Mouse (Mus musculus) lung, embryonic 14.5 days (tissue): ENCODE measurements around the gene Kmt2e. TPM values are rescaled to one million over a fixed set of nuclear protein-coding genes. Genes with fewer than 3 reads are reported as not detected.
A peak's percentile ranks its signal among the peaks of the same experiment; 100 is the strongest.

ENCODE experiments used
- ATAC-seq: fragments of 200-750 bp; cut with Nextera tagmentation; 2 replicates; pipeline ENCODE4 v1.8.0; 2017; ENCODE audit warnings: mild to moderate bottlenecking, moderate TSS enrichment, moderate library complexity; ENCODE audit not compliant: insufficient read depth
- DNase-seq: peaks from one replicate; pipeline ENCODE4 v3.0.0-alpha.2; 2015
- H3K27ac ChIP-seq: fragments of 300-500 bp; sonication (generic); 2 replicates; pipeline ENCODE4 v1.5.1; 2014; ENCODE audit warnings: low read depth, mild to moderate bottlenecking, moderate library complexity
- H3K27me3 ChIP-seq: fragments of 300-500 bp; sonication (generic); 2 replicates; pipeline ENCODE4 v1.6.1; 2014; ENCODE audit warnings: low read length, control low read depth; ENCODE audit not compliant: insufficient read depth
- H3K36me3 ChIP-seq: fragments of 300-500 bp; sonication (generic); 2 replicates; pipeline ENCODE4 v1.6.1; 2014; ENCODE audit warnings: control low read depth; ENCODE audit not compliant: insufficient read depth
- H3K4me1 ChIP-seq: fragments of 300-500 bp; sonication (generic); 2 replicates; pipeline ENCODE4 v1.6.1; 2014; ENCODE audit warnings: antibody characterized with exemption, control low read depth; ENCODE audit not compliant: insufficient read depth
- H3K4me2 ChIP-seq: fragments of 300-500 bp; sonication (generic); 2 replicates; pipeline ENCODE4 v1.6.1; 2014; ENCODE audit warnings: mild to moderate bottlenecking
- H3K4me3 ChIP-seq: fragments of 300-500 bp; sonication (generic); 2 replicates; pipeline ENCODE4 v1.5.1; 2014; ENCODE audit warnings: low read depth, low read length
- H3K9ac ChIP-seq: fragments of 300-500 bp; sonication (generic); 2 replicates; pipeline ENCODE4 v1.6.1; 2014
- H3K9me3 ChIP-seq: fragments of 300-500 bp; sonication (generic); 2 replicates; pipeline ENCODE4 v1.6.1; 2016; ENCODE audit warnings: low read depth, low read length, control low read depth
- CTCF ChIP-seq: IDR thresholded peaks from 2 replicates; pipeline ENCODE4 v1.5.1; 2016; ENCODE audit warnings: antibody characterized with exemption, low read depth
- WGBS: fragments of 180-500 bp; shearing (Covaris S2); extraction: QIAGEN DNeasy Blood & Tissue Kit; methylation state at CpG from one replicate; pipeline ENCODE4 v1.1.7; 2014; 5-methylcytosine and 5-hydroxymethylcytosine counted together
- polyA plus RNA-seq: library from polyadenylated mRNA; unstranded; fragments of >200 nt; fragmentation: Nextera tagmentation; extraction: Ambion mirVana; gene quantifications from 2 replicates; pipeline ENCODE4 v1.2.1, GENCODE M21; 2014

Kmt2e gene
- polyA plus RNA-seq, 1 experiment from 2014 or later = 72.8 TPM

GRCm38 (mm10) chr5:23414490-23415126 is 19.6 kb upstream of the Kmt2e start:
- DNase-seq (no peak), ATAC-seq (no peak)
- no peak overlapping the region for H3K4me3 ChIP-seq
- 54% methylated on average over 4 of the region's 4 CpGs for WGBS
- TF ChIP-seq CTCF = no peak
- no peak overlapping the region for H3K9ac ChIP-seq
- H3K4me2 ChIP-seq = no peak overlapping the region
- H3K36me3 ChIP-seq = peaks cover 27% of the 10 kb centered on the region
- H3K9me3 ChIP-seq = no peaks in the 10 kb centered on the region
- H3K4me1 ChIP-seq = peaks cover 5% of the 10 kb centered on the region
- no peak overlapping the region for H3K27ac ChIP-seq
- no peaks in the 10 kb centered on the region for H3K27me3 ChIP-seq

GRCm38 (mm10) chr5:23415571-23416285 is 18.5 kb upstream of the Kmt2e start:
- Histone ChIP-seq H3K4me2 (no peak overlapping the region), H3K9me3 (no peaks in the 10 kb centered on the region), H3K4me3 (no peak overlapping the region), H3K4me1 (peaks cover 10% of the 10 kb centered on the region), H3K9ac (no peak overlapping the region), H3K36me3 (peaks cover 16% of the 10 kb centered on the region), H3K27me3 (no peaks in the 10 kb centered on the region), H3K27ac (no peak overlapping the region)
- 24% methylated on average over 7 of the region's 7 CpGs for WGBS
- ATAC-seq = peak; percentile 29; the same call in 1 of the 2 replicates
- peak; percentile 94 for DNase-seq
- peak; percentile 74 for TF ChIP-seq CTCF

- Histone ChIP-seq H3K4me3 (no peak overlapping the region), H3K9ac (no peak overlapping the region), H3K27ac (no peak overlapping the region), H3K4me1 (peaks cover 10% of the 10 kb centered on the region), H3K9me3 (no peaks in the 10 kb centered on the region), H3K27me3 (no peaks in the 10 kb centered on the region), H3K36me3 (peaks cover 11% of the 10 kb centered on the region; the same call in 1 of the 2 replicates), H3K4me2 (no peak overlapping the region)
- 44% methylated on average over 6 of the region's 6 CpGs for WGBS
- DNase-seq (no peak), ATAC-seq (peak; percentile 15; the same call in 1 of the 2 replicates)
- TF ChIP-seq CTCF = no peak
Observed at GRCm38 (mm10) chr5:23416286-23416643, 18.0 kb upstream of the Kmt2e start.

- no peak for ATAC-seq
- peak overlapping the region; percentile 69 for H3K9ac ChIP-seq
- TF ChIP-seq CTCF = no peak
- H3K27me3 ChIP-seq = no peaks in the 10 kb centered on the region
- peaks cover 10% of the 10 kb centered on the region for H3K4me1 ChIP-seq
- 63% methylated on average over 2 of the region's 2 CpGs for whole genome bisulfite sequencing
- DNase-seq = no peak
- peak overlapping the region; percentile 92 for H3K27ac ChIP-seq
- no peaks in the 10 kb centered on the region for H3K9me3 ChIP-seq
- H3K4me3 ChIP-seq = peak overlapping the region; percentile 57
- H3K4me2 ChIP-seq = peak overlapping the region; percentile 76
- H3K36me3 ChIP-seq = peaks cover 13% of the 10 kb centered on the region
Observed at GRCm38 (mm10) chr5:23417716-23418115, 16.5 kb upstream of the Kmt2e start.

GRCm38 (mm10) chr5:23418147-23418781 is 16.0 kb upstream of the Kmt2e start:
- Histone ChIP-seq H3K36me3 (peaks cover 13% of the 10 kb centered on the region), H3K4me1 (peaks cover 10% of the 10 kb centered on the region), H3K9me3 (no peaks in the 10 kb centered on the region), H3K4me3 (peak overlapping the region; percentile 57), H3K9ac (peak overlapping the region; percentile 69), H3K4me2 (peak overlapping the region; percentile 76), H3K27me3 (no peaks in the 10 kb centered on the region), H3K27ac (peak overlapping the region; percentile 92)
- WGBS = under 1% methylated on average over 40 of the region's 40 CpGs
- no peak for TF ChIP-seq CTCF
- peak; percentile 89 for DNase-seq
- peak; percentile 85 for ATAC-seq

- DNase-seq (peak; percentile 47), ATAC-seq (0 out of 2 replicates have a peak, but pooled peaks have one; percentile 1)
- H3K4me3 ChIP-seq = peak overlapping the region; percentile 57
- H3K4me1 ChIP-seq = peaks cover 10% of the 10 kb centered on the region
- H3K4me2 ChIP-seq = peak overlapping the region; percentile 76
- peak overlapping the region; percentile 69 for H3K9ac ChIP-seq
- peak; percentile 19; the same call in 1 of the 2 replicates for TF ChIP-seq CTCF
- H3K9me3 ChIP-seq = no peaks in the 10 kb centered on the region
- no peaks in the 10 kb centered on the region for H3K27me3 ChIP-seq
- peak overlapping the region; percentile 92 for H3K27ac ChIP-seq
- peaks cover 20% of the 10 kb centered on the region for H3K36me3 ChIP-seq
- 3% methylated on average over 18 of the region's 18 CpGs for WGBS
Observed at GRCm38 (mm10) chr5:23418797-23419595, 15.2 kb upstream of the Kmt2e start.
